Mouse (Mus musculus): ENCODE measurements at regions not wholly inside any gene's neighbourhood (a gene's known extent, or its start where the extent isn't known, plus 50 kb on each side); places are given as distances from the start of the nearest gene placed in this dataset.
A peak's percentile ranks its signal among the peaks of the same experiment; 100 is the strongest.

GRCm38 (mm10) chr12:104637046-104638032 is 114.4 kb downstream of the Dicer1 start:
- no peak for ATAC-seq (ENCODE audit: insufficient number of reproducible peaks, low FRiP score)

GRCm38 (mm10) chr12:104636474-104636873 is 115.3 kb downstream of the Dicer1 start:
- Histone ChIP-seq H3K4me2 (no peak overlapping the region), H3K9ac (no peak overlapping the region), H3K9me3 (replicated peaks) (no peaks in the 10 kb centered on the region), H3K4me1 (replicated peaks) (peaks cover 13% of the 10 kb centered on the region), H3K27me3 (replicated peaks) (peaks cover 45% of the 10 kb centered on the region), H3K27ac (ENCODE audit: poor library complexity, severe bottlenecking) (no peak overlapping the region), H3K4me3 (no peak overlapping the region), H3K36me3 (no peaks in the 10 kb centered on the region)
- ATAC-seq (ENCODE audit: insufficient number of reproducible peaks, low FRiP score), result no peak
- WGBS, result 56% methylated on average over 12 of the region's 12 CpGs

More at GRCm38 (mm10) chr12:104637046-104638032, 114.4 kb downstream of the Dicer1 start:
- Histone ChIP-seq H3K4me1 (replicated peaks) (peaks cover 15% of the 10 kb centered on the region), H3K9me3 (replicated peaks) (no peaks in the 10 kb centered on the region), H3K4me3 (peak overlapping the region; percentile 22; the same call in 1 of the 2 replicates), H3K27ac (ENCODE audit: poor library complexity, severe bottlenecking) (no peak overlapping the region), H3K4me2 (peak overlapping the region; percentile 59), H3K9ac (peak overlapping the region; percentile 40; the same call in 1 of the 2 replicates), H3K36me3 (no peaks in the 10 kb centered on the region), H3K27me3 (replicated peaks) (peaks cover 48% of the 10 kb centered on the region)
- WGBS, result 5% methylated on average over 33 of the region's 33 CpGs

DNA sequence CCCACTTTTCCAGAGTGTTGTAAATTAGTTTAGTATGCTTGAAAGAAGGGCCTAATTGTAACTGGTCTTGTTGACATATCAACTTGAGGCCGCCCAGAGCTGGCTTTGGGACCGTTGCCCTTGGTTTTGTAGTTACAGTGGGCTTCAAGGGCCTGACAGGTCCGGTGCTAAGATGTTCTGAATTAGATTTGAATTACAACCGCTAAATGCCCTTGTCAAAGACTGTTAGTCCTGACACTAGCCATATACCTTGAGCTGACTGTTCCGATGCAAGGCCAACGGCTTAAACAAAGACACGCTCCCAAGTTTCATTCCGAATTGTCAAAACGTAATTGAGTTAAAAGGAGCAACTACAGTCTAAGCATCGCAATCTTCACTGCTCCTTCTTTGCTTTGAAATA is 116.9 kb downstream of the Dicer1 start:
- WGBS, result 55% methylated on average over 10 of the region's 10 CpGs
- no peak overlapping the region for H3K4me3 ChIP-seq

GRCm38 (mm10) chr12:104630590-104630989 is 121.2 kb downstream of the Dicer1 start:
- Histone ChIP-seq H3K27ac (ENCODE audit: poor library complexity, severe bottlenecking) (no peak overlapping the region), H3K9me3 (replicated peaks) (no peaks in the 10 kb centered on the region), H3K4me2 (no peak overlapping the region), H3K9ac (no peak overlapping the region), H3K4me3 (no peak overlapping the region), H3K4me1 (replicated peaks) (no peaks in the 10 kb centered on the region), H3K36me3 (no peaks in the 10 kb centered on the region), H3K27me3 (replicated peaks) (peaks cover 8% of the 10 kb centered on the region; the same call in 1 of the 2 replicates)
- 84% methylated on average over 3 of the region's 3 CpGs for WGBS
- ATAC-seq (ENCODE audit: insufficient number of reproducible peaks, low FRiP score), result no peak

More for the DNA sequence above, 116.9 kb downstream of the Dicer1 start:
- H3K9ac ChIP-seq, result no peak overlapping the region
- no peaks in the 10 kb centered on the region for H3K9me3 ChIP-seq (replicated peaks)
- H3K4me1 ChIP-seq (replicated peaks), result peaks cover 13% of the 10 kb centered on the region
- H3K27me3 ChIP-seq (replicated peaks), result peaks cover 42% of the 10 kb centered on the region
- no peaks in the 10 kb centered on the region for H3K36me3 ChIP-seq
- H3K4me2 ChIP-seq, result no peak overlapping the region
- ATAC-seq (ENCODE audit: insufficient number of reproducible peaks, low FRiP score), result no peak
- H3K27ac ChIP-seq (ENCODE audit: poor library complexity, severe bottlenecking), result no peak overlapping the region

DNA sequence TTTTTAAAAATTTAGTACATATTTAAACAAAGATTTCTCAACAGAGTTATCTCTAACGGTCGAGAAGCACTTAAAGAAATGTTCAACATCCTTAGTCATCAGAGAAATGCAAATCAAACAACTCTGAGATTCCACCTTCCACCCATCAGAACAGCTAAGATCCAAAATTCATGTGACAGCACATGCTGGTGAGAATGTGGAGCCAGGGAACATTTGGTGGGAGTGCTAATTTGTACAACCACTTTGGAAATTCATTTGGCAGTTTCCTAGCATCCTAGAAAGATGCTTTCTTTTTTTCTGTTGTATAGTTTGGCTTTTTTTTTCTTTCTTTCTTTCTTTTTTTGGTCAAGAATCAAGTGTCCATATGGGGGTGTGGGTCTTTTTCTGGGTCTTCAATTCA is 122.3 kb downstream of the Dicer1 start:
- Histone ChIP-seq H3K4me1 (replicated peaks) (no peaks in the 10 kb centered on the region), H3K4me2 (no peak overlapping the region), H3K27me3 (replicated peaks) (peaks cover 5% of the 10 kb centered on the region; the same call in 1 of the 2 replicates), H3K9me3 (replicated peaks) (no peaks in the 10 kb centered on the region), H3K9ac (no peak overlapping the region), H3K27ac (ENCODE audit: poor library complexity, severe bottlenecking) (no peak overlapping the region), H3K36me3 (no peaks in the 10 kb centered on the region), H3K4me3 (no peak overlapping the region)
- WGBS, result 82% methylated on average over 2 of the region's 2 CpGs
- no peak for ATAC-seq (ENCODE audit: insufficient number of reproducible peaks, low FRiP score)

DNA sequence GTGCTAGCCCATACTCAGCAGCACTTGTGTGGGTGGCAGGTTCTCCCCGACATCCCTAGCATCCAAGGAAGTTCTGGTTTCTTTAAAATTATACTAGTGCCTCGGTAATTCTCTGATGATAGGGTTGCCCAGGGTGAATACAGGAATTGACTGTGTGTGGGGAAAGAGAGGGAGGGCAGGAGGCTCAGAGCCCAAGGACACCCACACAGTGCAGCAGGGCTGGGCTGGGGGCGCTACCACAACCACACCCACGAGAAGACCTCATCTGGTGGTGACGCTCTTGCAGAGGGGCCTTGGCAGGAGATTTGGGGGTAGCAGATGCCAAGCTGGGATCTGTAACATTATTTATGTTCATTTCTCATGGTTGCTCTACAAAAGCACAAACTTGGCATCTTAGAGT is 125.7 kb downstream of the Dicer1 start:
- H3K9me3 ChIP-seq (replicated peaks), result no peaks in the 10 kb centered on the region

GRCm38 (mm10) chr12:104623896-104624685 is 127.7 kb downstream of the Dicer1 start:
- H3K27ac ChIP-seq (ENCODE audit: poor library complexity, severe bottlenecking), result no peak overlapping the region

More for the DNA sequence above, 125.7 kb downstream of the Dicer1 start:
- WGBS, result 88% methylated on average over 5 of the region's 5 CpGs
- Histone ChIP-seq H3K4me1 (replicated peaks) (no peaks in the 10 kb centered on the region), H3K4me2 (no peak overlapping the region), H3K4me3 (no peak overlapping the region), H3K36me3 (no peaks in the 10 kb centered on the region), H3K9ac (no peak overlapping the region), H3K27me3 (replicated peaks) (peaks cover 11% of the 10 kb centered on the region), H3K27ac (ENCODE audit: poor library complexity, severe bottlenecking) (no peak overlapping the region)
- no peak for ATAC-seq (ENCODE audit: insufficient number of reproducible peaks, low FRiP score)

GRCm38 (mm10) chr12:104617111-104617725 is 134.5 kb downstream of the Dicer1 start:
- H3K4me1 ChIP-seq (replicated peaks), result peaks cover 8% of the 10 kb centered on the region; the same call in 1 of the 2 replicates
- 9% methylated on average over 17 of the region's 17 CpGs for WGBS
- no peaks in the 10 kb centered on the region for H3K36me3 ChIP-seq
- peaks cover 8% of the 10 kb centered on the region; the same call in 1 of the 2 replicates for H3K27me3 ChIP-seq (replicated peaks)
- H3K27ac ChIP-seq (ENCODE audit: poor library complexity, severe bottlenecking), result no peak overlapping the region
- peak overlapping the region; percentile 14 for H3K4me3 ChIP-seq
- ATAC-seq (ENCODE audit: insufficient number of reproducible peaks, low FRiP score), result no peak
- H3K9me3 ChIP-seq (replicated peaks), result peaks cover 5% of the 10 kb centered on the region; the same call in 1 of the 2 replicates
- H3K9ac ChIP-seq, result no peak overlapping the region
- H3K4me2 ChIP-seq, result peak overlapping the region; percentile 56

More at GRCm38 (mm10) chr12:104623896-104624685, 127.7 kb downstream of the Dicer1 start:
- WGBS, result 58% methylated on average over 7 of the region's 7 CpGs
- Histone ChIP-seq H3K4me2 (no peak overlapping the region), H3K36me3 (no peaks in the 10 kb centered on the region), H3K9me3 (replicated peaks) (no peaks in the 10 kb centered on the region), H3K4me1 (replicated peaks) (no peaks in the 10 kb centered on the region), H3K27me3 (replicated peaks) (peaks cover 12% of the 10 kb centered on the region), H3K9ac (no peak overlapping the region), H3K4me3 (no peak overlapping the region)
- ATAC-seq (ENCODE audit: insufficient number of reproducible peaks, low FRiP score), result no peak

GRCm38 (mm10) chr12:104614240-104614639 is 137.5 kb downstream of the Dicer1 start:
- WGBS, result 47% methylated on average over 8 of the region's 8 CpGs
- Histone ChIP-seq H3K4me3 (peak overlapping the region; percentile 3; the same call in 1 of the 2 replicates), H3K9me3 (replicated peaks) (peaks cover 8% of the 10 kb centered on the region; the same call in 1 of the 2 replicates), H3K27ac (ENCODE audit: poor library complexity, severe bottlenecking) (no peak overlapping the region), H3K27me3 (replicated peaks) (peaks cover 22% of the 10 kb centered on the region), H3K4me2 (peak overlapping the region; percentile 52), H3K9ac (no peak overlapping the region), H3K36me3 (no peaks in the 10 kb centered on the region), H3K4me1 (replicated peaks) (peaks cover 8% of the 10 kb centered on the region; the same call in 1 of the 2 replicates)
- peak; percentile 82 for ATAC-seq (ENCODE audit: insufficient number of reproducible peaks, low FRiP score)

DNA sequence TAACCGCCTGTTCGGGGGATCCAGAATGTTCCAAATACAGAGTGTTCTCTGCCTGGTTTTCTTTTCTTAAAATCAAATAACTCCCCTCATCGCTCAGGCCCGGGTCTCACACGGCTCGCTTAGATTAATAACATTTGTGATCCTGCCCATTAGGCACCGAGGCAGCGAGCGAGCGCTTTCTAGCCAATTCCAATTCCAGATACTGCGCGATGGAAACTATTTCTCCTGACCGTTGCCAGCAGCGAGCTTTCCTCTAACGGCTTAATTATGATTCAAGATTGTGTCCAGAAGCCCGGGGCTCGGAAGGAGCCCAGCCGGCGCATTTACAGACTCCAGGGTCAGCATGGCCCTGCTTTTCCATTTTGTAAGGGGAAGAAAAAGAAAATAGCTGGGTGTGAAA is 136.6 kb upstream of the Gsc start:
- H3K4me3 ChIP-seq, result no peak overlapping the region
- H3K36me3 ChIP-seq, result no peaks in the 10 kb centered on the region
- H3K4me2 ChIP-seq, result no peak overlapping the region
- peaks cover 31% of the 10 kb centered on the region for H3K27me3 ChIP-seq (replicated peaks)
- H3K9me3 ChIP-seq (replicated peaks), result peaks cover 8% of the 10 kb centered on the region; the same call in 1 of the 2 replicates
- H3K9ac ChIP-seq, result no peak overlapping the region
- H3K4me1 ChIP-seq (replicated peaks), result peaks cover 27% of the 10 kb centered on the region
- no peak for ATAC-seq (ENCODE audit: insufficient number of reproducible peaks, low FRiP score)
- WGBS, result 73% methylated on average over 19 of the region's 19 CpGs
- H3K27ac ChIP-seq (ENCODE audit: poor library complexity, severe bottlenecking), result no peak overlapping the region
